Mouse (Mus musculus): ENCODE measurements around the gene Tex45. TPM values are rescaled to one million over a fixed set of nuclear protein-coding genes. Genes with fewer than 3 reads are reported as not detected.

Tex45 gene
- polyA plus RNA-seq, 1 experiment from 2014 or later: not detected

- no peak for ATAC-seq (ENCODE audit: insufficient number of reproducible peaks, insufficient read depth, low FRiP score, low read depth)
- H3K9ac ChIP-seq (replicated peaks; ENCODE audit: low read depth, low read length): no peak overlapping the region
These were observed 5.2 kb downstream of the Tex45 start for GRCm38 (mm10) chr8:3475715-3476429.

GRCm38 (mm10) chr8:3480221-3480785 lies 9.6 kb downstream of the Tex45 start:
- H3K9me3 ChIP-seq (ENCODE audit: control insufficient read depth, low read depth, low read length): no peaks in the 10 kb centered on the region
- no peaks in the 10 kb centered on the region for H3K27me3 ChIP-seq (ENCODE audit: control insufficient read depth, insufficient read depth, low read length)
- no peak overlapping the region; the same call in 1 of the 2 replicates for H3K27ac ChIP-seq (ENCODE audit: low read length)
- H3K4me1 ChIP-seq (ENCODE audit: control insufficient read depth, insufficient read depth, low read length): no peaks in the 10 kb centered on the region
- no peak for ATAC-seq (ENCODE audit: insufficient number of reproducible peaks, insufficient read depth, low FRiP score, low read depth)
- H3K4me2 ChIP-seq (replicated peaks; ENCODE audit: low read depth, low read length): no peak overlapping the region
- H3K9ac ChIP-seq (replicated peaks; ENCODE audit: low read depth, low read length): no peak overlapping the region
- no peak overlapping the region for H3K4me3 ChIP-seq (ENCODE audit: low read depth, low read length)
- 48% methylated on average over 4 of the region's 4 CpGs for WGBS
- no peaks in the 10 kb centered on the region for H3K36me3 ChIP-seq (ENCODE audit: control insufficient read depth, insufficient read depth, low read length)

More at GRCm38 (mm10) chr8:3475715-3476429, 5.2 kb downstream of the Tex45 start:
- H3K4me2 ChIP-seq (replicated peaks; ENCODE audit: low read depth, low read length): peak overlapping the region; percentile 37
- H3K36me3 ChIP-seq (ENCODE audit: control insufficient read depth, insufficient read depth, low read length): no peaks in the 10 kb centered on the region
- WGBS: 32% methylated on average over 37 of the region's 37 CpGs
- H3K4me3 ChIP-seq (ENCODE audit: low read depth, low read length): peak overlapping the region; percentile 15; the same call in 1 of the 2 replicates
- H3K9me3 ChIP-seq (ENCODE audit: control insufficient read depth, low read depth, low read length): no peaks in the 10 kb centered on the region
- no peak overlapping the region for H3K27ac ChIP-seq (ENCODE audit: low read length)
- no peaks in the 10 kb centered on the region for H3K27me3 ChIP-seq (ENCODE audit: control insufficient read depth, insufficient read depth, low read length)
- H3K4me1 ChIP-seq (ENCODE audit: control insufficient read depth, insufficient read depth, low read length): no peaks in the 10 kb centered on the region

GRCm38 (mm10) chr8:3481605-3482004 lies 10.9 kb downstream of the Tex45 start:
- 67% methylated on average over 5 of the region's 5 CpGs for WGBS
- Histone ChIP-seq H3K27me3 (ENCODE audit: control insufficient read depth, insufficient read depth, low read length) (no peaks in the 10 kb centered on the region), H3K36me3 (ENCODE audit: control insufficient read depth, insufficient read depth, low read length) (no peaks in the 10 kb centered on the region), H3K9ac (replicated peaks; ENCODE audit: low read depth, low read length) (no peak overlapping the region), H3K4me2 (replicated peaks; ENCODE audit: low read depth, low read length) (no peak overlapping the region), H3K9me3 (ENCODE audit: control insufficient read depth, low read depth, low read length) (no peaks in the 10 kb centered on the region), H3K4me1 (ENCODE audit: control insufficient read depth, insufficient read depth, low read length) (no peaks in the 10 kb centered on the region), H3K4me3 (ENCODE audit: low read depth, low read length) (no peak overlapping the region), H3K27ac (ENCODE audit: low read length) (no peak overlapping the region)
- no peak for ATAC-seq (ENCODE audit: insufficient number of reproducible peaks, insufficient read depth, low FRiP score, low read depth)

GRCm38 (mm10) chr8:3482240-3482740 lies 11.6 kb downstream of the Tex45 start:
- H3K36me3 ChIP-seq (ENCODE audit: control insufficient read depth, insufficient read depth, low read length): no peaks in the 10 kb centered on the region
- H3K27ac ChIP-seq (ENCODE audit: low read length): no peak overlapping the region
- H3K4me3 ChIP-seq (ENCODE audit: low read depth, low read length): no peak overlapping the region
- WGBS: 81% methylated on average over 22 of the region's 22 CpGs
- H3K9me3 ChIP-seq (ENCODE audit: control insufficient read depth, low read depth, low read length): no peaks in the 10 kb centered on the region
- no peak overlapping the region for H3K4me2 ChIP-seq (replicated peaks; ENCODE audit: low read depth, low read length)
- ATAC-seq (ENCODE audit: insufficient number of reproducible peaks, insufficient read depth, low FRiP score, low read depth): no peak
- H3K4me1 ChIP-seq (ENCODE audit: control insufficient read depth, insufficient read depth, low read length): no peaks in the 10 kb centered on the region
- H3K27me3 ChIP-seq (ENCODE audit: control insufficient read depth, insufficient read depth, low read length): no peaks in the 10 kb centered on the region
- no peak overlapping the region for H3K9ac ChIP-seq (replicated peaks; ENCODE audit: low read depth, low read length)

- no peak overlapping the region for H3K27ac ChIP-seq (ENCODE audit: low read length)
- H3K27me3 ChIP-seq (ENCODE audit: control insufficient read depth, insufficient read depth, low read length): no peaks in the 10 kb centered on the region
- H3K36me3 ChIP-seq (ENCODE audit: control insufficient read depth, insufficient read depth, low read length): no peaks in the 10 kb centered on the region
- no peak overlapping the region for H3K9ac ChIP-seq (replicated peaks; ENCODE audit: low read depth, low read length)
- WGBS: 72% methylated on average over 7 of the region's 7 CpGs
- no peaks in the 10 kb centered on the region for H3K4me1 ChIP-seq (ENCODE audit: control insufficient read depth, insufficient read depth, low read length)
- ATAC-seq (ENCODE audit: insufficient number of reproducible peaks, insufficient read depth, low FRiP score, low read depth): no peak
- no peak overlapping the region for H3K4me3 ChIP-seq (ENCODE audit: low read depth, low read length)
- H3K9me3 ChIP-seq (ENCODE audit: control insufficient read depth, low read depth, low read length): no peaks in the 10 kb centered on the region
- H3K4me2 ChIP-seq (replicated peaks; ENCODE audit: low read depth, low read length): no peak overlapping the region
These were observed 12.9 kb downstream of the Tex45 start for GRCm38 (mm10) chr8:3483546-3483945.

GRCm38 (mm10) chr8:3485192-3485591 lies 14.5 kb downstream of the Tex45 start:
- H3K9ac ChIP-seq (replicated peaks; ENCODE audit: low read depth, low read length): no peak overlapping the region
- ATAC-seq (ENCODE audit: insufficient number of reproducible peaks, insufficient read depth, low FRiP score, low read depth): no peak
- H3K36me3 ChIP-seq (ENCODE audit: control insufficient read depth, insufficient read depth, low read length): no peaks in the 10 kb centered on the region
- H3K27ac ChIP-seq (ENCODE audit: low read length): no peak overlapping the region
- WGBS: 25% methylated on average over 5 of the region's 5 CpGs
- no peak overlapping the region for H3K4me2 ChIP-seq (replicated peaks; ENCODE audit: low read depth, low read length)
- H3K9me3 ChIP-seq (ENCODE audit: control insufficient read depth, low read depth, low read length): no peaks in the 10 kb centered on the region
- H3K27me3 ChIP-seq (ENCODE audit: control insufficient read depth, insufficient read depth, low read length): no peaks in the 10 kb centered on the region
- H3K4me3 ChIP-seq (ENCODE audit: low read depth, low read length): no peak overlapping the region
- H3K4me1 ChIP-seq (ENCODE audit: control insufficient read depth, insufficient read depth, low read length): no peaks in the 10 kb centered on the region

GRCm38 (mm10) chr8:3492901-3493844 lies 22.5 kb downstream of the Tex45 start, which contains the start of gene Zfp358:
Zfp358 (plus strand) TSS chr8:3493138.
- WGBS: under 1% methylated on average over 53 of the region's 64 CpGs
- peak; percentile 92 for ATAC-seq (ENCODE audit: insufficient number of reproducible peaks, insufficient read depth, low FRiP score, low read depth)

GRCm38 (mm10) chr8:3493845-3494208 lies 23.2 kb downstream of the Tex45 start:
- 22% methylated on average over 6 of the region's 6 CpGs for WGBS
- no peak for ATAC-seq (ENCODE audit: insufficient number of reproducible peaks, insufficient read depth, low FRiP score, low read depth)
- peak overlapping the region; percentile 97 for H3K9ac ChIP-seq (replicated peaks; ENCODE audit: low read depth, low read length)
- peak overlapping the region; percentile 92 for H3K4me3 ChIP-seq (ENCODE audit: low read depth, low read length)
- peaks cover 25% of the 10 kb centered on the region for H3K36me3 ChIP-seq (ENCODE audit: control insufficient read depth, insufficient read depth, low read length)
- no peaks in the 10 kb centered on the region for H3K27me3 ChIP-seq (ENCODE audit: control insufficient read depth, insufficient read depth, low read length)
- no peaks in the 10 kb centered on the region for H3K9me3 ChIP-seq (ENCODE audit: control insufficient read depth, low read depth, low read length)
- no peak overlapping the region; the same call in 1 of the 2 replicates for H3K27ac ChIP-seq (ENCODE audit: low read length)
- peaks cover 5% of the 10 kb centered on the region; the same call in 1 of the 2 replicates for H3K4me1 ChIP-seq (ENCODE audit: control insufficient read depth, insufficient read depth, low read length)
- peak overlapping the region; percentile 46 for H3K4me2 ChIP-seq (replicated peaks; ENCODE audit: low read depth, low read length)

More at GRCm38 (mm10) chr8:3492901-3493844, 22.5 kb downstream of the Tex45 start, which contains the start of gene Zfp358:
- no peaks in the 10 kb centered on the region for H3K27me3 ChIP-seq (ENCODE audit: control insufficient read depth, insufficient read depth, low read length)
- no peaks in the 10 kb centered on the region for H3K9me3 ChIP-seq (ENCODE audit: control insufficient read depth, low read depth, low read length)
- H3K27ac ChIP-seq (ENCODE audit: low read length): peak within 1 kb of the TSS; percentile 88
- H3K4me2 ChIP-seq (replicated peaks; ENCODE audit: low read depth, low read length): peak within 1 kb of the TSS; percentile 46
- H3K4me3 ChIP-seq (ENCODE audit: low read depth, low read length): peak within 1 kb of the TSS; percentile 92
- peaks cover 25% of the 10 kb centered on the region for H3K36me3 ChIP-seq (ENCODE audit: control insufficient read depth, insufficient read depth, low read length)
- peak within 1 kb of the TSS; percentile 97 for H3K9ac ChIP-seq (replicated peaks; ENCODE audit: low read depth, low read length)
- H3K4me1 ChIP-seq (ENCODE audit: control insufficient read depth, insufficient read depth, low read length): peaks cover 5% of the 10 kb centered on the region; the same call in 1 of the 2 replicates
